Mouse (Mus musculus) megakaryocyte, adult 5-6 weeks (primary cell): ENCODE results near the gene Runx1. TPM values are rescaled to one million over a fixed set of nuclear protein-coding genes. Genes with fewer than 3 reads are reported as not detected.

Source experiments
- ATAC-seq: 2 replicates; pipeline ENCODE4 v1.8.0; 2016; ENCODE audit warnings: mild to moderate bottlenecking, inconsistent platforms; ENCODE audit not compliant: poor library complexity, severe bottlenecking
- total RNA-seq, 2 experiments: library from RNA; stranded (forward) in 1 of 2; stranded (reverse) in 1 of 2; fragments of 153-499, 151-499 nt in 1 of 2; fragments of 221-1000, 200-1000 nt in 1 of 2; gene quantifications; 2 replicates each; pipeline versions ENCODE4 v1.2.3 to v1.2.4; 2015 to 2017

Gene Runx1
- total RNA-seq, 2 experiments from 2014 or later, result 44.7 to 112 TPM

DNA sequence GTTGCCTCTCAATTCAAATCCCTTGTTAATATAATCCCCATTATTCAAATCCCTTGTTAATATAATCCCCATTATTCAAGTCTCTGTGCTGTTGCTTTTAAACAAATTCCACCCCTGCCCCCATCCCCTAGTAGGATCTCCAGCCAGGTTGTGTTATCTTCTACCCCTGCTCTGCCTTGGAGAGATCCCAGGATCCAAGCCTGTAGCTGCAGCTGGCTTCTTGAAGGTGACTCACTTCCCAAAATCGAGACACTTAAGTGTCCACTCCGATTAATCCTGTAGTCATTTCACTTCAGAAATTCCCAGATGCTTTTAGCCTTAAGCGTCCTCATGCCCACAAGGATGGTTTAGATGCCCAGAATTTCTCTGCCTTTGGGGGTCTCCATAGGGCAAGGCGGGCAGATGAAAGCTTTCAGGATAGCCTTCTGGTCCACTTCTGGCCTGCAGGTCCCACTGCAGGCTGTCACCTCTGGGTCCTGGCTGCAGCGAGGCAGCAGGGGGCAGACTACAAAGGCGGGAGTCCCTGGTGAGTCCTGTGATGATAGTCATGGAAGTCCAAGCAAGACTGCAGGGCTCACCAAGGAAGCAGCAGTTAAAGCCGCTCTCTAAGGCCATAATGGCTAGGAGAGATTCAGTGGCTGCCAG lies 1.8 kb upstream of the Runx1 start:
- no peak for ATAC-seq

DNA sequence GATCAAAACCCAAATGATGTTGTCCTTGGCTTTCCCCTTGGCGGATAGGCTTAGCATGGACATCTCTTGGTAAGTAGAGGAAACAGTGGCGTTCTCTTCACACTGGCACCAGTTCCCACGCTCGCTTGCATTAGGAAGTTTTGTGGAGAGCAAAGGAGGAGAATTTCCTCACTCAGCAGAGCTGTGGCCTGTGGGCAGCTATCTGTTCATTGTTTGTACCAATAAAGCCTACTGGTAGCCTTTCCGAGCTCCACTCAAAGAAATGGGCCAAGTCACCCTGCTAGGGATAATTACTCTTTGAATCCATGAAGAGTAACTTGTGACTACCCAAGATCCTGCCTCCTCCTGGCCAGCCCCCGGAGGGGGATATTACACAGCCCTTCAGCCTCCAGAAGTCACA lies 734 bp upstream of the Runx1 start:
- ATAC-seq, result no peak

DNA sequence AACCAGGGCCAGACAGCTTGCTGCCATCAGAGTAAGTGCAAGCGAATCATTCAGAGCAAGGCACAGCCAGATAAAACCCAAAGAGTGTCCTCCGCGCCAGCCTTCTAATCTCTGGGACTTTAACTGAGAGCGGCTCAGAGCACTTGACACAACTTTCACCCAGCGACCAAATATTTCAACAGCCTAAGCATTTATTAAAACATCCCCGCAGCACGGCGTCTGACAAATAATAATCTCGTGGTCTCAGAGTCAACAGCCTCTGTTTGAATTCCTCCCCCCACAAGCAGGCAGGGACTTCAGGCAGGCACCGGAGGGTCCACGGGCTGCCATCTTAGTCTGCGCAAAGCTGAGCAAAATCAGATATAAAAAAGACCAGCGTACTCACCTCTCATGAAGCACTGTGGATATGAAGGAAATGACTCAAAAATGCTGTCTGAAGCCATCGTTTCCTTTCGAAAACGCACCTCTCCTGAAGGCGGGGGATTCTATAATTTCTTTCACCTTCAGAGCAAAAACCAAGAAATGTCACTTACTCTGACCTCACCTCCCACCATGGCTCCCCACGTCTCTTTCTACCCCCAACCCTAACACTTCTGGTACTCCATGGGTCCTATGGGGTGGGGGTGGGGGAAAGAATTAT lies 625 bp downstream of the Runx1 start:
- peak; percentile 2; the same call in 1 of the 2 replicates for ATAC-seq

DNA sequence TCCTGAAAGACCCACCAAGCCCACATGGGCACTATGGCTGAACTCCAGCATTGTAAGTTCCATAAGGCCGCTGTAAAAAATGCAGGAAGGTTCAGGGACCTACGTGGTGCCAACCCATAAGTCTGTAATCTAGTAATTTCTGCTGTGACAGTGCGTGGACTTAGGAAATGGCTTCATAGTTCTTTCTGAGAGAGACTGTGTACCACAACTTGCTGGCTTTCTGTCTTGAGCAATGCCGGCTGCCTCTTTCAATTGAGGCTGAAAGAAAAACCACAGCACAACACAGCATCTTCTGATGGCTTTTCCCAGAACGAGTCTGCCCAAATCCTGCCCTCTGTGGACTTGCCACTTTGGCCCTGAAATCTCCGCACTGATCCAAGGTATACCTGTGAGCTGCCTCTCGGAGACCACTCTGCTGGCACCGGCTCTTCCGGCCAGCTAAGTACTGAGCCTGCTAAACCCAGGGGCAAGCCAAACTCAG lies 1.2 kb downstream of the Runx1 start:
- ATAC-seq, result peak; percentile 11; the same call in 1 of the 2 replicates

DNA sequence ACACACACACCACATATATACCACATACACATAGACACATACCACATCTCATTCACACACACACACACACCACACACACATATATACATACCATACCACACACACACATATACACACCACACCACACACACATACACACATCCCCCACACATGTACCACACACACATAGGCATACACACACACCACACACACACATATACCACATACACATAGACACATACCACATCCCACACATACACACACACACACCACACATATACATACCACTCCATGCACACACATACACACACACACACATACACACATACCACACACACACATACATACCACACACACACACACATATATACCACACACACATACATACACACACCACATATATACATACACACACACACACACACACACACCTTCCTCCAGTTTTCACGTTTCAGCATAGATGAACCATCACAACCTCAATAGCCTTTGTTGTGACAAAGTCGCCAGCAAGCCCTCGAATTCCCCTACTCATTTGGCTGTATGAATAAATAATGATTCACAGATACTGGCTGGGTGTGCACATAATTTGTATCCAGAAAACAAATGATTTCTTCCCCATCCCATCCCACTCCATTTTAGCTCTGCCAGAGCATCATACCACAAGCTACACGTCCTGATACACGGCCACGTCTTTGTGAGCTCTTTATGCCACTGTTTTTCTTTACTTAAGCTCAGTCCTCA lies 1.8 kb downstream of the Runx1 start:
- ATAC-seq, result no peak

DNA sequence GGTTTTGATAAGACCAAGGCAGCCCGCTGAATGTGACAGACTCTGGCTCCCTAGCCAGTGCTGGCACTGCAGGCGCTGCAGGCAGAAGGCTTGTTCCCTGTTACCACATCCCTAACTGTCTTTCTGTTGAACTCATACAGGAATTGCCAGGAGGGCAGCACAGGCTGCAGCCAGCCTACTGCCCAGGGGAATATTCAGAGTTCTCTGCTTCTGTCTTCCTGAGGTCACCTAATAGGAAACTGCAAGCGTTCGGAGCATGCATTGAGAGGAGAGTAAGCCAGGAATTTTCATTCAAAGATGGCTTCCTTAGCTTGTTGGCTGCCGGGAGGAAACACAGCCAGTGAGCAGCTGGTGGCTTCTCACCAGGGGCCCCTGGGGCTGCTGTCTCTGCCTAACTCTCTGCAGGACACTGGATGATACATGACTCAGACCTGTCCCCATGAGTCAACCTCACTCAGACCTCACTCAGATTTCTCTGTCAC lies 2.5 kb downstream of the Runx1 start:
- no peak for ATAC-seq

DNA sequence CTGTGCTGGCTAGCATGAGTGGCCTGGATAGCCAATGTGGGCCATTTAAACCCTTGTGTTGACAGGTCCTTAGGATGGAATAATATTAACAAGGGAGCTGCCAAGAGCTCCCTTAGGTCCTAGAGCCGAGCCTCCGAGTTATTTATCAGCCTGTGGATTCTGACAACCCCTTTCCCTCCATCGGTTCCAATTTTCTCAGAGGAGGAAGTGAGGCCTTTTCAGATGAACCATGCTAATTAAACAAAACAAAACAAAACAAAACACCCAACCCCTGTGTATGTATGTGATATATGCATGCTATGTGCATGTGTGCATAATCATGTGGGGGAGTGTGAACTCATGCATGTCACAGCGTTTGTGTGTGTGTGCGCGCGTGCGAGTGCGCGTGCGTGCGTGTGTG lies 3.3 kb downstream of the Runx1 start:
- no peak for ATAC-seq

DNA sequence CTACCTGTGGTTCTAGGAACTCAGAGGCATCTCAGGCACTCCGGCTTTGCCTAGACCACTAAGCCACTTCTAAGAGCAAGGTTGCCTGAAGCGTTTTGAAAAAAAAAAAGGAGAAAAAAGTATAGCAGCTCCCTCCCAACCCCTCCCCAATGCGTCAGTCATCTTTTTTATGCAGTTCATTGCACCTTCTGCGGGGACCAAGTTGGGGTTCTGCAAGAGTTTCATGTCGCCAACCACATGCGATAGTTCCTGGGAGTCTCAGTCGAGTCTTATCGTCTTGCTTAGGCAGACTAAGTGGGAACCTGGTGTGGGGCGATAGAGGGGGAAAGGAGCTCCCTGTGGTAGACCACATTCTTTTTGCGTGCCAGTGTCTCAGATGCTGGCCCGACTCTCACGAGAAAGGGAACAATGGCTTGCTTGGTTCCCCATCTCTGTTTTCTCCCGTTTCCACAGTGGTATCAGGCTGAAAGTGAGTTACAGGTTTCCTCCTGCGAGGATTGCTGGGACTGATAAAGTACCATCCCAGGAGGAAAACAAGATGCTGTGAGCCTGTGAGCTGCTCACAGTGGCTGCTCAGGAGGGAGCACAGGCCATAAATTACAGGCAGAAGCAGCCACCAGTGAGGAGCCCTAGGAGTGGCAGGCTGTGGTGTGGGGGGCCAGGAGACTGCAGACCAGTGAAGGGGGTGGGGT lies 3.9 kb downstream of the Runx1 start:
- peak; percentile 3; the same call in 1 of the 2 replicates for ATAC-seq

DNA sequence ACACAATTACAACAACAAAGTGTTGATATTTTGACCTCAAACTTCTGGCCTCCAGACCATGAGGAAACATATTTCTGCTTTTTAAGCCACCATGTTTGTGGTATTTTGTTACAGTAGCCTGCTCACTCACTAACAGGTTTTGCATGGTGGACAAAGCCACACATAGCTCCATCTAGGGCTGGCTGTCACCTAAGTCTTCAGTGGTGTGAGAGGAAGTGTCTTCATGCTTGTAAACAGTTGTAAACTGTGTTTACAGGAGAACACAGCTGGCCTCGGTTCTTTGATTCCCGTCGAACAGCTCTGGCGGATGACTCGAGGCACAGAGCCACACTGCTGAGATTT lies 4.4 kb downstream of the Runx1 start:
- ATAC-seq, result no peak

DNA sequence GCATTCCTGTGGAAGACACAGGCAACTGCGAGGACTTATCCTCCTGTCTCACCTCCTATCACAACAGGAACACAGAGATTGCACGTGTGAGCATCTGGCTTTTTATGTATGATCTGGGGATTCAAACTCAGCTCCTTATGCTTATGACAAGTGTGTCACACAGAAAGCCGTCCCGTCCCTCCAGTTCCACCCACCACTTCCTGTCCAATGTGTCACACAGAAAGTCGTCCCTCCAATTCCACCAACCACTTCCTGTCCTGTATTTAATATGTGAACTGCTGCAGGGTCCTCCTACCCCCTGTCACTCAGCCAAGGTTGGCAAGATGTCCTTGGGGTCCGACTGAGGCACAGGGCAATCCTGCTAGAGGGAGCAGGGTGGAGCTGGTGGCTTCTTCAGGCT lies 5.5 kb downstream of the Runx1 start:
- ATAC-seq, result no peak

DNA sequence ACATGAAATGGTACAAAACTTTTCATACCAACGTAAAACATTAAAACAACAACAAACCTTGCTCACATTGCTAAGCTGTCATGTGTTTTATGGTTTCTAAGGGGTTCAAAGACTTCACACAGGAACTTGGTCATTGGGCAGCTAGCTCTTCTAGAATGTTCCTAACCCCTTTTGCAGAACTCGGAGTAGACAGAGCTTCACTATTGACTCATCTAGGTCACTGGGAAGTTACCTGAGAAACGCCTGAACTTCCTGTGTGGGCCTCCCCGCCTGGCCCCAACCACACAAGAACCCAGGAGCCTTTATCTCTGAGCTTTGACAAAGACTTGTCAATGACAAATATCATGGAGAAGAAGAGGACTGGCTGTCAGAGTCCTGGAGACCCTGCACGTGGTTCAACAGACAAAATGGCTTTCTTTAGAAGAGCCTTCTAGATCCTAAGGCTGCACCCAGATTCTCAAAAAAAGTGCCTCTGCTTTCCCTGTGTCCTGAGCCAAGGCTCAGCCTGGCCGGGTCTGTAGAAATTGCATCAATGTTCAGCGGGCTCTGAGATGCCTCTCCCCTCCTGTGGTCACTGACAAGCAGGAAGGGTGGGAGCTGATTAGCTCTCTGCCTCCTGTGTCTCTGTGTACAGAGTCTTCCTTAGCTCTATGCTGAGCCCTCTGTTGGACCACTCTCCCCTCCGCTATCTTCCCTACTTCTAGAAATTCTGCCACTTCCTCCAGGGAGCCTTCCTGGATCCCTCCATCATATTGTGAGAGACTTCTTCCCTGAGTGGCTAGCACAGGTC lies 7.3 kb downstream of the Runx1 start:
- peak; percentile 56 for ATAC-seq

DNA sequence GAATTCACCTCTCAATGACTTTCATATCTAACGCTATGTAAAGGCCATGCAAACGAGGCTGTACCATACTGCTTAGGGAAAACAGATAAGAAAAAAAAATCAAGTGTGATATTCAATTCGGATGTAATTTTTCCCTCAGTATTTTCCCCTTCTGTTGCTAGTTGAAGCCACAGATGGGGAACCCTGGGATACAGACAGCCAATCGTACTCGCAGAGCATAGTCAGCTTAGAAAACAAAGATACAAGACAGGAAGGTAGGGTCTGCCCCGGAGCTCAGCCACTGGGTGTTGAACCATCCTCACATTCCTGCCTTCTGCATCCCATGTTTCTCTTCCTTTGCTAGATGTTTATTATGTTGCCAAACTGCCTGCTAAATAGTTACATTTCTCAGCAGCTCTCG lies 9.9 kb downstream of the Runx1 start:
- ATAC-seq, result no peak

DNA sequence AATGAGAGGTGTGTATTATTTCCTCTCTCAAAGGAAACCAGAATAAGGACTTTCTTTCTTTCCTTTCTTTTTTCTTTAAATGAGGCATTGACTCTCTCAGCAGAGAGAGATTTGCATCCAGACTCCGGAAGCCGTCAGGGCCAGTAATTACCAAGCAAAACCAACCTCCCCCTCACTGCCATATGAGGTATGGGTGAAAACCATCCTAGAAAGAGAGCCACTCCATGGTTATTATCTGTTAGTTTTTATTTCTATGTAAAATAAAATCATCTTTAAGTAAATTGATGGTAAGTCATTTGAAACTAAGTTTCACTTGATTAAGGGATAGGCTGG lies 10.8 kb downstream of the Runx1 start:
- no peak for ATAC-seq

DNA sequence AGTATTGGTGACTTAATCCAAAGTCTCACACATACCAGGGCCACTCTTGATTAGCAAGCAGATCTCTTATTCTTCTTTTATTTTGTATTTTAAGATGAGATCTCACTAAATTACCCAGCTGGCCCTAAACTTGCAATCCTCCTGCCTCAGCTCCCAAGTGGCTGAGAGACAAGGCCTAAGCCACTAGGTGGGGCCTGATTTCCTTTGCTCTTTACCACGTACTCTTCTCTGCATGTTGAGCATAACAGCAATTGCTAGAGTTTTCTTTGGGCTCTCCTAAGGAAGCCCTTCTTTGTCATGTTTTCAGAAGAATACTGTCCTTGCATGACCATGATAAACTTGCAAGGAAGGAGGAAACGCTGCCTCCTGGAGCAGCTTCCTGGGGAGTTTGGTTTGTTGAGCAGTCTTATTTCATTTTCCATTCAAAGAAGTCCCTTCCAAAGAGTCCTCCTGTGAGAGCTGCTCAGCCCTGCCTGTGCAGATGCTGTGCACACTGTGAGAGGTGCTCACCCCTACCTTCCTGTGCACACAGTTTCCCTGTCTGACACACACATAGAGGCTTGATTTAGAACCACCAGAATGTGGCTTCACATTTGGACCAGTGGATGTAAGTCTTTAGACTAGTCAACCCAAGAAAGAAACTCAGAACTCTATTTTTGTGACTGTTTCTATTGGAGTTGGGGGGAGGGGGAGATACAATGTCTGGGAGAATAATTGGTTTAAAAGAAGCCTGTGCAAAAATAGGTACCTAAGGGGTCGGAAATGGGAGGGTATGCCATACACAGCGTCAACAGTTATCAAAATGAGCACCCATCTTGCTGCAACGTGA lies 11.4 kb downstream of the Runx1 start:
- ATAC-seq, result no peak

DNA sequence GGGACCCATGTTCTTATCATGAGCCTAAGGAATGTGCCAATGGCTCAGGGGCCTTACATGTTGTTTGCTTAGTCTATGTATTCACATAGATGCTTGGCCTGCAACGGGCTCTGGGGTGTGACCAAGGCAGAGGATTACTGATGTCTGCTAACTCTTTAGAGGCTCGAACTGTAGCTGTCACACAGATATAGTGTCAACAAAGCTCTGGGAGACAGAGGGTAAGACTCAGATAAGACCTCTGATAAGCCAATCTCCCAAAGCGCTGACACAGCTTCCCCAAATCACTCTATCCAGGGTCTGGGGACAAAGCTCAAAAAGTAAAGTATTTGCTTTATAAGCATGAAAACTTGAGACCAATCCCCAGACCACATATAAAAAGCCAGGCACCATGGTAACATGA lies 13.5 kb downstream of the Runx1 start:
- no peak for ATAC-seq

DNA sequence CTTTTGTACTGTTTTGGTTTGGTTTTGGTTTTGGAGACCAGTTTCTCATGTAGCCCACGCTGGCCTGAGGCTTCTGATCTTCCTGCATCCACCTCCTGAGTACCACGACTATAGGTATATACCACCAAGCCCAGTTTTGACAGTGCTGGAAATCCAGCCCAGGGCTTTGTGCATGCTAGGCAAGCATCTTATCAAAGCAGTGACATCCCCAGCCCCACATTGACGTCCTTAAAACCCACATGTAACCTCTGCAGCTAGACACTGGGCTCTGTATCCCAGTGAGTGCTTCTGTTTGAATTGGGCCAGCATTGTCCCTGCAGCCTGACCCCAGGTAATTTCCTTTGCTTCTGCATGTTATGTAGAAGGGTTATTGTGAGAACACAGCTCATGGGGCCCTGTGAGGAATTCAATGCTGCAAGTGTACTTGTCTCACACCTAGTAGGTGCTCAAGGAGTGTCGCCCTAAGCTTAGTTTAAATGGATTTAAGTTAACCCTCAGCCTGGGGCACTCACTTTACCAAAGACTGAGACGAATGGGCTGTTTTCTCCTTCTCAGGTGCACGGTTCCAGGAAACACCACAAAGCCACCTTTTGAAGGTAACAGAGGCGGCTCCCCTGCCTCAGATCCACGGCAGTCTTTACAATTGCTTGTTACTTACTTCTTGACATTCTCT lies 15.2 kb downstream of the Runx1 start:
- no peak for ATAC-seq

DNA sequence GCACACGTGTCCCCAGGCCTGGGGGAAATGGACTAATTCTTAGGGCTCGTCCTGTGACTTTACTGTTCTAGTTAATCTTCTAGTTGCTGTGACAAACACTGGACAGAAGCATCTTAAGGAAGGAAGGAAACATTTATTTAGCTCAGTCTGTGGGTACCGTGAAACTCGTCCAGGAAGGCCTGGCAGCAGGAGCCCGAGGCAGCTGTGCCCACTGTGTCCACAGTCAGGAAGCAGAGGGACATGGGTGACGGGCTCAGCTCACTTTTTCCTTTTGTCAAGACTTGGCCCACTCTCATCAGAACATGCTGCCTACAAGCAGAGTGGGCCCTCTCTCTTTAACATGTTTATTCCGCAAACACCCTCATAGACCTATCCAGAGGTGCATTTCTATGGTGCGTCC lies 18.2 kb downstream of the Runx1 start:
- ATAC-seq, result no peak

DNA sequence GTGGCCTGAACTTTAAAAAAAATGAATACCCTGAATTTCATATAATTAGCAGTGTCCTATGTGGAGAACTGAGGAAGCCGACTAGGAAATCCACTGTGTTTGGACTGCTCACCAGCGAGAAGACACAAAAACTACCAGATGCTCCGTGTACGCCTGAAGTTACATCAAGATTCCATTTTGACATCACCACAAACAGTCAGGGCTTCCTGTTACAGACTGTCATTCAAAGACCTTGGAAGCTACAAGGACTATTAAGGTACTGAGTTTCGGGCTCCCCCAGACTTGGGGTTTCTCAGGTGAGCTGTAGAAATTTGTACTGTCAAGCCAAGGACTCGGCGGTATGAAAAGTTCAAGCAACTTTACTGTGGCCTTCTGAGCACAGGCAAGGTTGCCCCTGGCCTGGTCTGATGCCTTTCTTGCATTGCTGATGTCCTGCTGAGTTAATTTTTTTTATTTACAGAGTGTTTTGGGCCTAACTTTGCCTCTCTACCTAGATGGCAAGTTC lies 22.8 kb downstream of the Runx1 start:
- no peak for ATAC-seq

DNA sequence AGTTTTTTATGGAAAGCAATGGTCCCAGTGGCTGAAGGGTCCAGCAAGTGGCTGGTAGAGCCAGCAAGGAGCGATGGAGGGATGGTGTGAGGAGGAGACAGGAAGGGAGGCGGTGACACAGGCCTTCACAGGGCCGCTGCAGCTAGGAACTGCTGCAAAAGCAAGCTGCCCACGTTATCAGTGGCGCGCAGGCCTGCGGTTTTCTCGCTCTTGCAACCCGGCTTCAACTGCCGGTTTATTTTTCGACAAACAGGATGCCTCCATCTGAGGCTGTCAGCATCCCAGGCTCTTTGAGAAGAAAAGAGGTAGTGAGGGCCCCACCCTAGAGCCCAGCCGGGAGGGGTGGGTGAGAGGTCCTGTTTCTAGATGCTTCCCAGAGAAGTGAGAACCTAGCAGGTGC lies 24.4 kb downstream of the Runx1 start:
- ATAC-seq, result peak; percentile 81
